Mouse (Mus musculus): Measurements from ENCODE around the gene Zfp385a. TPM values are rescaled to one million over a fixed set of nuclear protein-coding genes. Genes with fewer than 3 reads are reported as not detected.

The Zfp385a gene
- polyA plus RNA-seq, 1 experiment from 2014 or later = 23.1 TPM

- Histone ChIP-seq H3K4me3 (no peak overlapping the region), H3K9me3 (no peaks in the 10 kb centered on the region), H3K36me3 (replicated peaks) (peaks cover 40% of the 10 kb centered on the region), H3K27ac (no peak overlapping the region), H3K27me3 (ENCODE audit: poor library complexity, severe bottlenecking) (no peaks in the 10 kb centered on the region), H3K4me1 (peaks cover 28% of the 10 kb centered on the region)
- no peak for DNase-seq (ENCODE audit: extremely low spot score, low spot score)
- WGBS = 57% methylated on average over 1 of the region's 1 CpGs
These were observed 19.2 kb upstream of the Zfp385a start for GRCm38 (mm10) chr15:103359122-103359510.

GRCm38 (mm10) chr15:103358278-103359121 is 18.6 kb upstream of the Zfp385a start:
- 39% methylated on average over 4 of the region's 4 CpGs for whole genome bisulfite sequencing
- DNase-seq (ENCODE audit: extremely low spot score, low spot score) = no peak
- Histone ChIP-seq H3K4me1 (peaks cover 24% of the 10 kb centered on the region), H3K36me3 (replicated peaks) (peaks cover 46% of the 10 kb centered on the region), H3K27me3 (ENCODE audit: poor library complexity, severe bottlenecking) (no peaks in the 10 kb centered on the region), H3K27ac (peak overlapping the region; percentile 62), H3K4me3 (no peak overlapping the region), H3K9me3 (no peaks in the 10 kb centered on the region)

- Histone ChIP-seq H3K27me3 (ENCODE audit: poor library complexity, severe bottlenecking) (no peaks in the 10 kb centered on the region), H3K36me3 (replicated peaks) (peaks cover 53% of the 10 kb centered on the region), H3K4me3 (no peak overlapping the region), H3K4me1 (peaks cover 24% of the 10 kb centered on the region), H3K9me3 (no peaks in the 10 kb centered on the region), H3K27ac (peak overlapping the region; percentile 62; the same call in 1 of the 2 replicates)
- WGBS = 90% methylated on average over 4 of the region's 4 CpGs
- DNase-seq (ENCODE audit: extremely low spot score, low spot score) = no peak
These were observed 17.9 kb upstream of the Zfp385a start for GRCm38 (mm10) chr15:103357817-103358216.

GRCm38 (mm10) chr15:103356130-103356529 is 16.2 kb upstream of the Zfp385a start:
- H3K9me3 ChIP-seq = no peaks in the 10 kb centered on the region
- DNase-seq (ENCODE audit: extremely low spot score, low spot score) = no peak
- H3K36me3 ChIP-seq (replicated peaks) = peaks cover 69% of the 10 kb centered on the region
- no peak overlapping the region for H3K27ac ChIP-seq
- no peak overlapping the region for H3K4me3 ChIP-seq
- 91% methylated on average over 4 of the region's 4 CpGs for WGBS
- H3K27me3 ChIP-seq (ENCODE audit: poor library complexity, severe bottlenecking) = no peaks in the 10 kb centered on the region
- H3K4me1 ChIP-seq = peaks cover 21% of the 10 kb centered on the region

GRCm38 (mm10) chr15:103355420-103355819 is 15.5 kb upstream of the Zfp385a start:
- H3K27me3 ChIP-seq (ENCODE audit: poor library complexity, severe bottlenecking) = no peaks in the 10 kb centered on the region
- no peak for DNase-seq (ENCODE audit: extremely low spot score, low spot score)
- H3K27ac ChIP-seq = no peak overlapping the region
- H3K36me3 ChIP-seq (replicated peaks) = peaks cover 76% of the 10 kb centered on the region
- H3K4me3 ChIP-seq = no peak overlapping the region
- no peaks in the 10 kb centered on the region for H3K9me3 ChIP-seq
- 95% methylated on average over 4 of the region's 4 CpGs for WGBS
- peaks cover 21% of the 10 kb centered on the region for H3K4me1 ChIP-seq

- H3K27me3 ChIP-seq (ENCODE audit: poor library complexity, severe bottlenecking) = no peaks in the 10 kb centered on the region
- H3K4me3 ChIP-seq = no peak overlapping the region
- H3K36me3 ChIP-seq (replicated peaks) = peaks cover 79% of the 10 kb centered on the region
- no peak overlapping the region for H3K27ac ChIP-seq
- H3K4me1 ChIP-seq = peaks cover 17% of the 10 kb centered on the region
- 90% methylated on average over 2 of the region's 2 CpGs for WGBS
- H3K9me3 ChIP-seq = no peaks in the 10 kb centered on the region
- DNase-seq (ENCODE audit: extremely low spot score, low spot score) = no peak
These were observed 14.8 kb upstream of the Zfp385a start for GRCm38 (mm10) chr15:103354690-103355089.

GRCm38 (mm10) chr15:103353511-103354256 is 13.8 kb upstream of the Zfp385a start:
- Histone ChIP-seq H3K36me3 (replicated peaks) (peaks cover 89% of the 10 kb centered on the region), H3K4me1 (peaks cover 8% of the 10 kb centered on the region), H3K9me3 (no peaks in the 10 kb centered on the region), H3K27me3 (ENCODE audit: poor library complexity, severe bottlenecking) (no peaks in the 10 kb centered on the region), H3K4me3 (no peak overlapping the region), H3K27ac (no peak overlapping the region)
- 93% methylated on average over 11 of the region's 11 CpGs for WGBS
- no peak for DNase-seq (ENCODE audit: extremely low spot score, low spot score)

- peak; percentile 60 for DNase-seq (ENCODE audit: extremely low spot score, low spot score)
- 53% methylated on average over 4 of the region's 4 CpGs for WGBS
- H3K36me3 ChIP-seq (replicated peaks) = peaks cover 93% of the 10 kb centered on the region
- no peaks in the 10 kb centered on the region for H3K9me3 ChIP-seq
- H3K4me3 ChIP-seq = no peak overlapping the region
- H3K27me3 ChIP-seq (ENCODE audit: poor library complexity, severe bottlenecking) = no peaks in the 10 kb centered on the region
- H3K4me1 ChIP-seq = peaks cover under 1% of the 10 kb centered on the region; the same call in 1 of the 2 replicates
- no peak overlapping the region for H3K27ac ChIP-seq
These were observed 13.0 kb upstream of the Zfp385a start for GRCm38 (mm10) chr15:103352856-103353255.

GRCm38 (mm10) chr15:103347275-103347684 is 7.4 kb upstream of the Zfp385a start:
- Histone ChIP-seq H3K27ac (no peak overlapping the region), H3K4me1 (peaks cover 6% of the 10 kb centered on the region), H3K36me3 (replicated peaks) (peaks cover 88% of the 10 kb centered on the region), H3K27me3 (ENCODE audit: poor library complexity, severe bottlenecking) (no peaks in the 10 kb centered on the region), H3K9me3 (no peaks in the 10 kb centered on the region), H3K4me3 (no peak overlapping the region)
- no peak for DNase-seq (ENCODE audit: extremely low spot score, low spot score)
- 9% methylated on average over 2 of the region's 2 CpGs for WGBS

GRCm38 (mm10) chr15:103345789-103346188 is 5.9 kb upstream of the Zfp385a start:
- H3K36me3 ChIP-seq (replicated peaks) = peaks cover 73% of the 10 kb centered on the region

GRCm38 (mm10) chr15:103343556-103343955 is 3.7 kb upstream of the Zfp385a start:
- Histone ChIP-seq H3K36me3 (replicated peaks) (peaks cover 51% of the 10 kb centered on the region), H3K4me1 (peaks cover 43% of the 10 kb centered on the region), H3K27ac (no peak overlapping the region), H3K9me3 (no peaks in the 10 kb centered on the region), H3K4me3 (no peak overlapping the region), H3K27me3 (ENCODE audit: poor library complexity, severe bottlenecking) (peaks cover 37% of the 10 kb centered on the region)
- DNase-seq (ENCODE audit: extremely low spot score, low spot score) = no peak

More at GRCm38 (mm10) chr15:103345789-103346188, 5.9 kb upstream of the Zfp385a start:
- H3K27ac ChIP-seq = no peak overlapping the region
- H3K4me3 ChIP-seq = no peak overlapping the region
- 93% methylated on average over 6 of the region's 6 CpGs for WGBS
- no peak for DNase-seq (ENCODE audit: extremely low spot score, low spot score)
- H3K4me1 ChIP-seq = peaks cover 21% of the 10 kb centered on the region
- no peaks in the 10 kb centered on the region for H3K9me3 ChIP-seq
- H3K27me3 ChIP-seq (ENCODE audit: poor library complexity, severe bottlenecking) = peaks cover 15% of the 10 kb centered on the region

GRCm38 (mm10) chr15:103343008-103343407 is 3.1 kb upstream of the Zfp385a start:
- Histone ChIP-seq H3K4me3 (no peak overlapping the region), H3K9me3 (no peaks in the 10 kb centered on the region), H3K27ac (no peak overlapping the region), H3K36me3 (replicated peaks) (peaks cover 46% of the 10 kb centered on the region), H3K4me1 (peaks cover 48% of the 10 kb centered on the region), H3K27me3 (ENCODE audit: poor library complexity, severe bottlenecking) (peaks cover 42% of the 10 kb centered on the region)
- 60% methylated on average over 3 of the region's 3 CpGs for WGBS
- DNase-seq (ENCODE audit: extremely low spot score, low spot score) = no peak

GRCm38 (mm10) chr15:103342415-103342814 is 2.5 kb upstream of the Zfp385a start:
- Histone ChIP-seq H3K36me3 (replicated peaks) (peaks cover 40% of the 10 kb centered on the region), H3K4me1 (peaks cover 54% of the 10 kb centered on the region)
- 12% methylated on average over 4 of the region's 4 CpGs for WGBS

More at GRCm38 (mm10) chr15:103342415-103342814, 2.5 kb upstream of the Zfp385a start:
- H3K9me3 ChIP-seq = no peaks in the 10 kb centered on the region
- H3K27me3 ChIP-seq (ENCODE audit: poor library complexity, severe bottlenecking) = peaks cover 48% of the 10 kb centered on the region
- H3K4me3 ChIP-seq = no peak overlapping the region
- H3K27ac ChIP-seq = no peak overlapping the region
- DNase-seq (ENCODE audit: extremely low spot score, low spot score) = peak; percentile 84

Measured in forebrain, embryonic 10.5 days (tissue).